Mouse (Mus musculus): ENCODE measurements around the gene Get4.

Get4 gene

GRCm38 (mm10) chr5:139317751-139318504, 65.8 kb downstream of the Get4 start:
- no peak for DNase-seq (ENCODE audit: low read depth, low spot score)
